ENCODE assay signal across 9 mouse cellular contexts in genomic region chr2:153469764-153470163, GRCm38 (mm10). TPM values are rescaled to one million over a fixed set of nuclear protein-coding genes. Genes with fewer than 3 reads are reported as not detected.
A peak's percentile ranks its signal among the peaks of the same experiment; 100 is the strongest.
DNase-seq lines count a peak whose midpoint lies in the region; ATAC-seq and TF ChIP-seq lines count a peak whose summit lies in the region.
"Had no signal": no experiment of that assay in that cellular context is flagged by ENCODE, and none has a peak within 500 bp of the region (broad histone marks: within the 10 kb centered on the region; RNA-seq: fewer than 3 reads in every experiment).

No protein-coding gene starts in this region.

- no peaks in the 10 kb centered on the region for H3K36me3 ChIP-seq in intestine, embryonic 15.5 days
- H3K36me3 ChIP-seq in intestine, postnatal 0 days (ENCODE audit: control insufficient read depth, insufficient read depth) = peaks cover 3% of the 10 kb centered on the region; the same call in 1 of the 2 replicates
- H3K36me3 ChIP-seq in thymus, adult 2 months (ENCODE audit: control insufficient read depth, insufficient read depth, low read length) = no peaks in the 10 kb centered on the region

- no peak for TF ChIP-seq CTCF in intestine, postnatal 0 days (IDR thresholded peaks at IDR 0.05; ENCODE audit: low read depth)
- no peak for TF ChIP-seq CTCF in thymus, adult 2 months (IDR thresholded peaks at IDR 0.05; ENCODE audit: borderline replicate concordance, control insufficient read depth, extremely low read depth, insufficient read depth, low read length, poor library complexity)

- H3K4me1 ChIP-seq in intestine, embryonic 15.5 days (replicated peaks) = peaks cover 16% of the 10 kb centered on the region
- no peaks in the 10 kb centered on the region for H3K4me1 ChIP-seq in intestine, postnatal 0 days (replicated peaks; ENCODE audit: control insufficient read depth, insufficient read depth, low read length)
- H3K4me1 ChIP-seq in thymus, adult 2 months (replicated peaks; ENCODE audit: control insufficient read depth, insufficient read depth, low read length) = peaks cover 8% of the 10 kb centered on the region

- no peak overlapping the region for H3K9ac ChIP-seq in intestine, embryonic 15.5 days
- H3K9ac ChIP-seq in intestine, postnatal 0 days (ENCODE audit: low read depth, low read length) = no peak overlapping the region

- H3K4me3 ChIP-seq in intestine, embryonic 15.5 days (replicated peaks) = no peak overlapping the region
- H3K4me3 ChIP-seq in intestine, postnatal 0 days (ENCODE audit: low read depth, low read length) = no peak overlapping the region
- no peak overlapping the region for H3K4me3 ChIP-seq in thymus, adult 2 months (ENCODE audit: control insufficient read depth, insufficient read depth, low read length)

- H3K27me3 ChIP-seq in intestine, embryonic 15.5 days (replicated peaks) = no peaks in the 10 kb centered on the region
- H3K27me3 ChIP-seq in intestine, postnatal 0 days (replicated peaks; ENCODE audit: control insufficient read depth, insufficient read depth, low read length) = no peaks in the 10 kb centered on the region
- no peaks in the 10 kb centered on the region for H3K27me3 ChIP-seq in thymus, adult 2 months (ENCODE audit: control insufficient read depth, insufficient read depth, low read length)

- DNase-seq in retina, postnatal 1 day = peak; percentile 50
- DNase-seq in retina, embryonic 14.5 days (ENCODE audit: low spot score) = no peak
- peak; percentile 13 for DNase-seq in induced T-regulatory cell, adult 2 months (ENCODE audit: low read depth)
- peak; percentile 47 for DNase-seq in yolk sac, embryonic 10.5 days (ENCODE audit: low spot score)
- DNase-seq in thymus, adult 2 months = no peak
- DNase-seq: gastrocnemius, postnatal 36 days; lung, adult 2 months had no signal

- H3K4me2 ChIP-seq in intestine, embryonic 15.5 days (replicated peaks) = no peak overlapping the region
- no peak overlapping the region for H3K4me2 ChIP-seq in intestine, postnatal 0 days (replicated peaks; ENCODE audit: low read depth)

- ATAC-seq in intestine, embryonic 15.5 days = peak; percentile 48; the same call in 1 of the 2 replicates
- ATAC-seq in intestine, postnatal 0 days = no peak

- 47% methylated on average over 4 of the region's 4 CpGs for WGBS in intestine, embryonic 15.5 days
- WGBS in intestine, postnatal 0 days = 64% methylated on average over 4 of the region's 4 CpGs
- 69% methylated on average over 4 of the region's 4 CpGs for WGBS in thymus, adult 2 months

- no peaks in the 10 kb centered on the region for H3K9me3 ChIP-seq in intestine, embryonic 15.5 days
- no peaks in the 10 kb centered on the region for H3K9me3 ChIP-seq in intestine, postnatal 0 days (ENCODE audit: control insufficient read depth)

- TF ChIP-seq POLR2A in thymus, adult 2 months (IDR thresholded peaks at IDR 0.05; ENCODE audit: control insufficient read depth, extremely low read depth, insufficient read depth, low read length, poor library complexity) = no peak

- H3K27ac ChIP-seq in intestine, embryonic 15.5 days = no peak overlapping the region
- no peak overlapping the region for H3K27ac ChIP-seq in intestine, postnatal 0 days (ENCODE audit: low read depth, low read length)
- no peak overlapping the region for H3K27ac ChIP-seq in thymus, adult 2 months (ENCODE audit: control insufficient read depth, insufficient read depth, low read length)

RNA-seq across cellular contexts. Expression of gene 4930404H24Rik, which starts 22.8 kb away (rescaled TPM):
- polyA plus RNA-seq in intestine, embryonic 15.5 days (2015; fragmentation: Nextera tagmentation; extraction: Ambion mirVana) = not detected in 2 replicates
- polyA plus RNA-seq in intestine, postnatal 0 days (2015; fragmentation: Nextera tagmentation; extraction: Ambion mirVana) = not detected in 2 replicates
- polyA plus RNA-seq in thymus, adult 2 months (2012; rRNA removed) = not detected in 2 replicates
- polyA plus RNA-seq: lung, adult 2 months had no signal

Comparison
In these comparisons a context has a peak if more than half of its experiments do, and no peak if none do; other contexts are left out.
1. DNase-seq: peak in retina, postnatal 1 day (single experiment), induced T-regulatory cell, adult 2 months (single experiment) and yolk sac, embryonic 10.5 days (single experiment); none in retina, embryonic 14.5 days (single experiment) and thymus, adult 2 months (single experiment).